Mouse (Mus musculus): ENCODE measurements around the gene Mrpl34. TPM values are rescaled to one million over a fixed set of nuclear protein-coding genes. Genes with fewer than 3 reads are reported as not detected.

Gene Mrpl34
- total RNA-seq, 2 experiments from 2014 or later: 59.1 to 84.3 TPM

GRCm38 (mm10) chr8:71460716-71461115 lies 4.0 kb upstream of the Mrpl34 start:
- intact Hi-C loops (cut with DNase I): no loop called here
- no peak for TF ChIP-seq CTCF (IDR thresholded peaks at IDR 0.05)
- H3K27ac ChIP-seq: no peak overlapping the region
- peak; percentile 11 for DNase-seq
- H3K4me3 ChIP-seq: no peak overlapping the region

GRCm38 (mm10) chr8:71461152-71461840 lies 3.5 kb upstream of the Mrpl34 start:
- TF ChIP-seq CTCF (IDR thresholded peaks at IDR 0.05): no peak
- intact Hi-C loops (cut with DNase I): no loop called here
- peak; percentile 24 for DNase-seq
- Histone ChIP-seq H3K4me3 (no peak overlapping the region), H3K27ac (no peak overlapping the region)

GRCm38 (mm10) chr8:71462191-71462590 lies 2.6 kb upstream of the Mrpl34 start:
- H3K4me3 ChIP-seq: peak overlapping the region; percentile 83; the same call in 1 of the 2 replicates
- TF ChIP-seq CTCF (IDR thresholded peaks at IDR 0.05): no peak
- intact Hi-C loops (cut with DNase I): loop anchor here (2.0 kb wide), 1 partner anchor 19 kb away; no protein-coding TSS in a partner anchor
- peak; percentile 13 for DNase-seq
- H3K27ac ChIP-seq: no peak overlapping the region

GRCm38 (mm10) chr8:71462786-71463185 lies 2.0 kb upstream of the Mrpl34 start:
- no peak for DNase-seq
- Histone ChIP-seq H3K27ac (peak overlapping the region; percentile 95), H3K4me3 (peak overlapping the region; percentile 83)
- TF ChIP-seq CTCF (IDR thresholded peaks at IDR 0.05): no peak
- intact Hi-C loops (cut with DNase I): loop anchor here (2.0 kb wide), 1 partner anchor 20 kb away; no protein-coding TSS in a partner anchor

- TF ChIP-seq CTCF (IDR thresholded peaks at IDR 0.05): no peak
- peak within 1 kb of the TSS; percentile 95 for H3K27ac ChIP-seq
- peak within 1 kb of the TSS; percentile 83 for H3K4me3 ChIP-seq
- intact Hi-C loops (cut with DNase I): loop anchor here (2.0 kb wide), 1 partner anchor 21 kb away; no protein-coding TSS in a partner anchor
- DNase-seq: peak; percentile 98
Measured at GRCm38 (mm10) chr8:71463188-71464033, 1.3 kb upstream of the Mrpl34 start, which contains the start of gene Abhd8. Gene Abhd8 (minus strand): TSS chr8:71463655.

GRCm38 (mm10) chr8:71465733-71466132 lies 974 bp downstream of the Mrpl34 start:
- no peak for TF ChIP-seq CTCF (IDR thresholded peaks at IDR 0.05)
- peak overlapping the region; percentile 89 for H3K4me3 ChIP-seq
- peak overlapping the region; percentile 95 for H3K27ac ChIP-seq
- DNase-seq: no peak
- intact Hi-C loops (cut with DNase I): loop anchor here (5.0 kb wide), 1 partner anchor 88 kb away; no protein-coding TSS in a partner anchor

GRCm38 (mm10) chr8:71466198-71466597 lies 1.4 kb downstream of the Mrpl34 start:
- H3K4me3 ChIP-seq: peak overlapping the region; percentile 89; the same call in 1 of the 2 replicates
- TF ChIP-seq CTCF (IDR thresholded peaks at IDR 0.05): no peak
- H3K27ac ChIP-seq: no peak overlapping the region
- intact Hi-C loops (cut with DNase I): loop anchor here (5.0 kb wide), 1 partner anchor 89 kb away; no protein-coding TSS in a partner anchor
- DNase-seq: no peak

GRCm38 (mm10) chr8:71467201-71467600 lies 2.4 kb downstream of the Mrpl34 start:
- Histone ChIP-seq H3K27ac (no peak overlapping the region), H3K4me3 (no peak overlapping the region)
- TF ChIP-seq CTCF (IDR thresholded peaks at IDR 0.05): no peak
- DNase-seq: no peak
- intact Hi-C loops (cut with DNase I): loop anchor here (5.0 kb wide), 1 partner anchor 90 kb away; no protein-coding TSS in a partner anchor

GRCm38 (mm10) chr8:71468001-71468400 lies 3.2 kb downstream of the Mrpl34 start:
- intact Hi-C loops (cut with DNase I): loop anchor here (5.0 kb wide), 1 partner anchor 91 kb away; no protein-coding TSS in a partner anchor
- no peak for DNase-seq
- TF ChIP-seq CTCF (IDR thresholded peaks at IDR 0.05): no peak
- Histone ChIP-seq H3K4me3 (no peak overlapping the region), H3K27ac (no peak overlapping the region)

- H3K4me3 ChIP-seq: peak within 1 kb of the TSS; percentile 96
- peak; percentile 98 for DNase-seq
- intact Hi-C loops (cut with DNase I): loop anchor here (5.0 kb wide), 1 partner anchor 92 kb away; no protein-coding TSS in a partner anchor
- peak within 1 kb of the TSS; percentile 98 for H3K27ac ChIP-seq
- TF ChIP-seq CTCF (IDR thresholded peaks at IDR 0.05): no peak
Measured at GRCm38 (mm10) chr8:71468916-71469315, 4.2 kb downstream of the Mrpl34 start, which contains the start of gene Dda1. Gene Dda1 (plus strand): TSS chr8:71469199.

GRCm38 (mm10) chr8:71469411-71469810 lies 4.7 kb downstream of the Mrpl34 start:
- no peak for TF ChIP-seq CTCF (IDR thresholded peaks at IDR 0.05)
- peak overlapping the region; percentile 96 for H3K4me3 ChIP-seq
- no peak for DNase-seq
- peak overlapping the region; percentile 98 for H3K27ac ChIP-seq
- intact Hi-C loops (cut with DNase I): loop anchor here (5.0 kb wide), 1 partner anchor 92 kb away; no protein-coding TSS in a partner anchor

GRCm38 (mm10) chr8:71470146-71470912 lies 5.6 kb downstream of the Mrpl34 start:
- peak overlapping the region; percentile 98 for H3K27ac ChIP-seq
- no peak for DNase-seq
- TF ChIP-seq CTCF (IDR thresholded peaks at IDR 0.05): no peak
- H3K4me3 ChIP-seq: peak overlapping the region; percentile 96
- intact Hi-C loops (cut with DNase I): no loop called here

Measured in gastrocnemius, adult 2 months (tissue).